Mouse (Mus musculus): ENCODE data around the gene Nfasc.

DNA sequence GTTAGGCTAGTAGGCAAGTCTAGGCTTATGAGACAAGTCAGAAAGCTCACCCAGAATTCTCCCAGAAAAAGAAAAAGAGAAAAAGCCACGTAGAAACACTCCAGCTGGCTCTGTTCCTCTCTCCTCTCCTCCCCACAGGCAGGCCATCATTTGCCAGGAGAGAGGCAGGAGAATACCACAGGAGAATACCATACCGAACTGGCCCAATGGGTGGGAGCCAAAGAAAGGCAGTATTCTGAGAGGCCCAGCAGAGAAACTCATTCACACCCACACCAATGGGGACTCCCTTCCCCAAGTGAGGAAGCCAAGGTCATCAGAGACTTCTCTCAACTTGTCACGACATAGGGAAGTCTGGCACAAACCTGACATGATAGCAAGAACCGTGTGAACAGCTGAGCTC, 19.2 kb downstream of the Nfasc start:
- TF ChIP-seq CTCF (IDR thresholded peaks at IDR 0.05; ENCODE audit: control insufficient read depth, insufficient read depth, insufficient replicate concordance, low read depth, low read length), result no peak
- TF ChIP-seq POLR2A (IDR thresholded peaks at IDR 0.05; ENCODE audit: control insufficient read depth, low read depth, low read length), result no peak
